32 mouse cellular contexts compared by ENCODE assay signal in genomic region chr9:13651065-13651464, GRCm38 (mm10).
DNase-seq lines count a peak whose midpoint lies in the region; ATAC-seq and TF ChIP-seq lines count a peak whose summit lies in the region.
"Had no signal": no experiment of that assay in that cellular context is flagged by ENCODE, and none has a peak within 500 bp of the region (broad histone marks: within the 10 kb centered on the region; RNA-seq: fewer than 3 reads in every experiment).

No protein-coding gene starts in this region.

- no peak for DNase-seq in forebrain, embryonic 10.5 days (ENCODE audit: extremely low spot score, low spot score)
- no peak for DNase-seq in forebrain, postnatal 0 days
- no peak for DNase-seq in hindbrain, embryonic 11.5 days (ENCODE audit: low spot score)
- DNase-seq in hindbrain, postnatal 0 days (ENCODE audit: low spot score) = no peak
- DNase-seq in midbrain, embryonic 11.5 days (ENCODE audit: low spot score, missing footprints) = no peak
- no peak for DNase-seq in midbrain, embryonic 14.5 days
- peak; percentile 19 for DNase-seq in R1 (ENCODE audit: low read depth, low spot score)
- DNase-seq in heart, adult 11 months = no peak
- DNase-seq: adrenal gland, adult 2 months; adrenal gland, postnatal 14 days; B cell, adult 2 months; cerebellum, adult 11-12 months; cerebellum, adult 8-10 months; cerebellum, postnatal 10 days; cerebellum, postnatal 36 days; gastrocnemius, adult 2 months; gastrocnemius, postnatal 14 days; heart, adult 18-20 months; heart, postnatal 10 days; heart, postnatal 36 days; kidney, adult 11 months; kidney, adult 8-10 months had no signal

- no peak overlapping the region for H3K4me2 ChIP-seq in forebrain, postnatal 0 days (ENCODE audit: low read depth)
- no peak overlapping the region for H3K4me2 ChIP-seq in hindbrain, embryonic 11.5 days (replicated peaks; ENCODE audit: low read depth, low read length)
- H3K4me2 ChIP-seq in hindbrain, postnatal 0 days (ENCODE audit: low read depth, low read length) = no peak overlapping the region
- no peak overlapping the region for H3K4me2 ChIP-seq in midbrain, embryonic 11.5 days
- H3K4me2 ChIP-seq in midbrain, embryonic 14.5 days (ENCODE audit: low read length) = no peak overlapping the region
- H3K4me2 ChIP-seq: embryonic facial prominence, embryonic 12.5 days; embryonic facial prominence, embryonic 15.5 days; heart, embryonic 12.5 days; heart, embryonic 15.5 days; hindbrain, embryonic 13.5 days; intestine, embryonic 15.5 days had no signal

- H3K27me3 ChIP-seq in forebrain, embryonic 10.5 days (ENCODE audit: poor library complexity, severe bottlenecking) = no peaks in the 10 kb centered on the region
- H3K27me3 ChIP-seq in forebrain, postnatal 0 days (ENCODE audit: insufficient read depth, low read length) = no peaks in the 10 kb centered on the region
- H3K27me3 ChIP-seq in hindbrain, embryonic 11.5 days (ENCODE audit: control insufficient read depth, insufficient read depth, low read length) = 0 out of 2 replicates have a peak, but pooled peaks cover 2% of the 10 kb centered on the region
- H3K27me3 ChIP-seq in hindbrain, postnatal 0 days (ENCODE audit: insufficient read depth, low read length) = no peaks in the 10 kb centered on the region
- H3K27me3 ChIP-seq in midbrain, embryonic 11.5 days (ENCODE audit: control insufficient read depth, insufficient read depth, low read length) = no peaks in the 10 kb centered on the region
- H3K27me3 ChIP-seq in midbrain, embryonic 14.5 days (ENCODE audit: control insufficient read depth, insufficient read depth, low read length) = no peaks in the 10 kb centered on the region
- H3K27me3 ChIP-seq: CH12.LX; embryonic facial prominence, embryonic 12.5 days; embryonic facial prominence, embryonic 15.5 days; heart, embryonic 12.5 days; heart, embryonic 15.5 days; intestine, embryonic 15.5 days; Patski had no signal

- WGBS in forebrain, embryonic 10.5 days = 65% methylated on average over 2 of the region's 2 CpGs
- 45% methylated on average over 2 of the region's 2 CpGs for WGBS in forebrain, postnatal 0 days
- 64% methylated on average over 2 of the region's 2 CpGs for WGBS in hindbrain, embryonic 11.5 days
- 56% methylated on average over 2 of the region's 2 CpGs for WGBS in hindbrain, postnatal 0 days
- 47% methylated on average over 2 of the region's 2 CpGs for WGBS in midbrain, embryonic 11.5 days
- WGBS in midbrain, embryonic 14.5 days = 48% methylated on average over 2 of the region's 2 CpGs

- 0 out of 2 replicates have a peak overlapping the region, but pooled peaks have one; percentile 8 for H3K27ac ChIP-seq in forebrain, embryonic 10.5 days
- no peak overlapping the region for H3K27ac ChIP-seq in forebrain, postnatal 0 days (ENCODE audit: low read depth, low read length)
- no peak overlapping the region for H3K27ac ChIP-seq in hindbrain, embryonic 11.5 days (ENCODE audit: low read depth, low read length)
- no peak overlapping the region for H3K27ac ChIP-seq in hindbrain, postnatal 0 days
- H3K27ac ChIP-seq in midbrain, embryonic 11.5 days (ENCODE audit: low read depth, low read length) = no peak overlapping the region
- H3K27ac ChIP-seq in midbrain, embryonic 14.5 days (replicated peaks; ENCODE audit: low read depth, low read length) = no peak overlapping the region
- H3K27ac ChIP-seq: embryonic facial prominence, embryonic 12.5 days; embryonic facial prominence, embryonic 15.5 days; gastrocnemius, adult 2 months; heart, embryonic 15.5 days; intestine, embryonic 15.5 days had no signal

- H3K4me3 ChIP-seq in forebrain, embryonic 10.5 days = no peak overlapping the region
- no peak overlapping the region for H3K4me3 ChIP-seq in forebrain, postnatal 0 days (ENCODE audit: low read depth, low read length)
- no peak overlapping the region for H3K4me3 ChIP-seq in hindbrain, embryonic 11.5 days (ENCODE audit: low read depth, low read length)
- H3K4me3 ChIP-seq in hindbrain, postnatal 0 days (ENCODE audit: low read length) = no peak overlapping the region
- no peak overlapping the region for H3K4me3 ChIP-seq in midbrain, embryonic 11.5 days (ENCODE audit: low read depth, low read length)
- no peak overlapping the region for H3K4me3 ChIP-seq in midbrain, embryonic 14.5 days (replicated peaks; ENCODE audit: low read depth, low read length)
- H3K4me3 ChIP-seq: embryonic facial prominence, embryonic 12.5 days; embryonic facial prominence, embryonic 15.5 days; gastrocnemius, adult 2 months; heart, embryonic 12.5 days; heart, embryonic 15.5 days; hindbrain, embryonic 13.5 days; intestine, embryonic 15.5 days had no signal

- TF ChIP-seq CTCF in forebrain, postnatal 0 days (IDR thresholded peaks at IDR 0.05; ENCODE audit: low read depth) = no peak
- no peak for TF ChIP-seq CTCF in hindbrain, postnatal 0 days (IDR thresholded peaks at IDR 0.05; ENCODE audit: low read depth)

- no peak overlapping the region for H3K9ac ChIP-seq in forebrain, postnatal 0 days
- no peak overlapping the region for H3K9ac ChIP-seq in hindbrain, embryonic 11.5 days (ENCODE audit: low read depth, low read length)
- H3K9ac ChIP-seq in hindbrain, postnatal 0 days (replicated peaks; ENCODE audit: low read length) = no peak overlapping the region
- no peak overlapping the region for H3K9ac ChIP-seq in midbrain, embryonic 11.5 days (ENCODE audit: low read length)
- H3K9ac ChIP-seq in midbrain, embryonic 14.5 days (replicated peaks; ENCODE audit: low read length) = no peak overlapping the region
- H3K9ac ChIP-seq: embryonic facial prominence, embryonic 12.5 days; embryonic facial prominence, embryonic 15.5 days; heart, embryonic 12.5 days; heart, embryonic 15.5 days; intestine, embryonic 15.5 days had no signal

- no peak for ATAC-seq in forebrain, postnatal 0 days
- ATAC-seq in hindbrain, embryonic 11.5 days (ENCODE audit: low FRiP score) = peak; percentile 61; the same call in 1 of the 2 replicates
- ATAC-seq in hindbrain, postnatal 0 days = no peak
- ATAC-seq in midbrain, embryonic 11.5 days (ENCODE audit: low FRiP score) = 0 out of 2 replicates have a peak, but pooled peaks have one; percentile 41
- ATAC-seq in midbrain, embryonic 14.5 days (ENCODE audit: low FRiP score, low TSS enrichment) = no peak
- ATAC-seq: forebrain, embryonic 16.5 days; intestine, embryonic 15.5 days; Patski had no signal

- H3K4me1 ChIP-seq in forebrain, embryonic 10.5 days = peaks cover 27% of the 10 kb centered on the region
- H3K4me1 ChIP-seq in forebrain, postnatal 0 days (ENCODE audit: insufficient read depth) = no peaks in the 10 kb centered on the region
- H3K4me1 ChIP-seq in hindbrain, embryonic 11.5 days (replicated peaks; ENCODE audit: control insufficient read depth, insufficient read depth, low read length) = no peaks in the 10 kb centered on the region
- H3K4me1 ChIP-seq in hindbrain, postnatal 0 days (ENCODE audit: insufficient read depth, low read length) = no peaks in the 10 kb centered on the region
- H3K4me1 ChIP-seq in midbrain, embryonic 11.5 days (ENCODE audit: control insufficient read depth, insufficient read depth, low read length) = peaks cover 13% of the 10 kb centered on the region
- H3K4me1 ChIP-seq in midbrain, embryonic 14.5 days (ENCODE audit: control insufficient read depth, insufficient read depth, low read length) = peaks cover 11% of the 10 kb centered on the region
- H3K4me1 ChIP-seq: intestine, embryonic 15.5 days had no signal

- no peaks in the 10 kb centered on the region for H3K36me3 ChIP-seq in forebrain, embryonic 10.5 days (replicated peaks)
- no peaks in the 10 kb centered on the region for H3K36me3 ChIP-seq in forebrain, postnatal 0 days (ENCODE audit: insufficient read depth)
- no peaks in the 10 kb centered on the region for H3K36me3 ChIP-seq in hindbrain, embryonic 11.5 days (ENCODE audit: control insufficient read depth, insufficient read depth, low read length)
- H3K36me3 ChIP-seq in hindbrain, postnatal 0 days (ENCODE audit: insufficient read depth, low read length) = no peaks in the 10 kb centered on the region
- H3K36me3 ChIP-seq in midbrain, embryonic 11.5 days (ENCODE audit: control insufficient read depth, insufficient read depth, low read length) = no peaks in the 10 kb centered on the region
- no peaks in the 10 kb centered on the region for H3K36me3 ChIP-seq in midbrain, embryonic 14.5 days (ENCODE audit: control insufficient read depth, insufficient read depth, low read length)
- H3K36me3 ChIP-seq: embryonic facial prominence, embryonic 12.5 days; embryonic facial prominence, embryonic 15.5 days; G1E; heart, embryonic 12.5 days; heart, embryonic 15.5 days; hindbrain, embryonic 13.5 days; intestine, embryonic 15.5 days had no signal

- H3K9me3 ChIP-seq in forebrain, embryonic 10.5 days = no peaks in the 10 kb centered on the region
- H3K9me3 ChIP-seq in forebrain, postnatal 0 days (ENCODE audit: low read length) = no peaks in the 10 kb centered on the region
- no peaks in the 10 kb centered on the region for H3K9me3 ChIP-seq in hindbrain, embryonic 11.5 days (ENCODE audit: control insufficient read depth, low read length)
- H3K9me3 ChIP-seq in hindbrain, postnatal 0 days (ENCODE audit: low read length) = no peaks in the 10 kb centered on the region
- no peaks in the 10 kb centered on the region for H3K9me3 ChIP-seq in midbrain, embryonic 11.5 days (ENCODE audit: control insufficient read depth, low read length)
- H3K9me3 ChIP-seq in midbrain, embryonic 14.5 days (ENCODE audit: control insufficient read depth, low read length) = no peaks in the 10 kb centered on the region
- H3K9me3 ChIP-seq: embryonic facial prominence, embryonic 12.5 days; embryonic facial prominence, embryonic 15.5 days; G1E; heart, embryonic 12.5 days; heart, embryonic 15.5 days; hindbrain, embryonic 13.5 days; intestine, embryonic 15.5 days had no signal

Comparison
In these comparisons a context has a peak if more than half of its experiments do, and no peak if none do; other contexts are left out.
1. ATAC-seq: peak in hindbrain, embryonic 11.5 days (single experiment) and midbrain, embryonic 11.5 days (single experiment); none in forebrain, postnatal 0 days (single experiment), hindbrain, postnatal 0 days (single experiment) and midbrain, embryonic 14.5 days (single experiment).